Mouse (Mus musculus) Patski (cell line): ENCODE data around the gene Zfp637. TPM values are rescaled to one million over a fixed set of nuclear protein-coding genes. Genes with fewer than 3 reads are reported as not detected.
"Not testable (repeated sequence)": the region's sequence is repeated elsewhere in the genome, so short reads cannot be mapped to it uniquely, and the experiment has no call there.

Experiments used
- ATAC-seq: fragments of 100-300 bp; one replicate; pipeline ENCODE4 v1.8.0; 2021
- CTCF ChIA-PET: fragments of 350-600 bp; sonication (Branson Sonifier 250); formaldehyde crosslinking; loops from one replicate; lab custom pipeline; 2022; ENCODE audit warnings: inconsistent platforms; lab: Charles Lee
- POLR2A ChIA-PET: fragments of 350-600 bp; sonication (Branson Sonifier 250); formaldehyde crosslinking; loops from one replicate; lab custom pipeline; 2022; ENCODE audit warnings: antibody characterized with exemption, inconsistent platforms; lab: Charles Lee
- DNase-seq: peaks from one replicate; pipeline ENCODE4 v3.0.0-alpha.2; 2011; ENCODE audit warnings: low read depth, low spot score
- H3K27me3 ChIP-seq: fragments of 371-371 bp; one replicate; pipeline ENCODE4 v1.5.1; 2021
- CTCF ChIP-seq: fragments of 100-300 bp; IDR thresholded peaks from one replicate; pipeline ENCODE4 v1.5.1; 2021
- in situ Hi-C: fragments of 300-500 bp; cut with MboI; formaldehyde crosslinking; loops from 3 replicates; pipeline ENCODE4 v1.11.1; 2018; ENCODE audit warnings: low pct_unique_long_range_greater_than_20kb, mixed read lengths
- polyA plus RNA-seq: library from polyadenylated mRNA; unstranded; gene quantifications from one replicate; pipeline ENCODE4 v1.2.3, GENCODE M21; 2021

The Zfp637 gene
- polyA plus RNA-seq, 1 experiment from 2014 or later: 60.3 TPM

- TF ChIP-seq CTCF: no peak
- DNase-seq (no peak), ATAC-seq (no peak)
- H3K27me3 ChIP-seq: no peaks in the 10 kb centered on the region
- in situ Hi-C loops: loop anchor here (10.0 to 25.0 kb wide), 5 partner anchors 56 to 856 kb away; no protein-coding TSS in a partner anchor
- ChIA-PET POLR2A (no interaction called here), CTCF (interaction anchor here (0.8 kb wide), 1 partner anchor 978 kb away, joined by 3 read pairs; no protein-coding TSS in a partner anchor)
These were observed 20.7 kb upstream of the Zfp637 start for GRCm38 (mm10) chr6:117820327-117820726.

DNA sequence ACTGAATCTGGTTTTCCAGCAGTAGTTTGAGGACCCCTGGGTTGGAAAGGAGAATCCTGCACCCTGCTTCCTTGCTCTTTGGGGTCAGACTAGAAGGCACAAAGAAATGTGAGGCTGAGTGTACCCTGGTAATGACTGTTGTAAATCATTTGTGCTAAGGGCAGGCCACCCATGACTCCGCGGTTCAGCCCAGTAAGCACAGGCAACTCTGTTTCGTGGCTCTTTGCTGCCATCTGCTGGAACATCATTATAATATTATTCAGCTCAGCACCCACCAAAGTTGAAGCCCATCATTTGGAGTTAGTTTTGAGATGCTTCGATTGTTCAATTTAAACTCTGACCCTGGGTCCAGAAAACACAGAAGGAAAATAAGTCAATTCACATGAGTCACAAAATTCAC is 15.6 kb upstream of the Zfp637 start:
- in situ Hi-C loops: loop anchor here (5.0 to 10.0 kb wide), 7 partner anchors 61 to 1173 kb away; partner anchors contain the start of gene Depp1
- ChIA-PET CTCF (interaction anchor here (1.1 to 1.6 kb wide), 2 partner anchors 211 to 652 kb away, joined by 3 to 6 read pairs; no protein-coding TSS in a partner anchor), POLR2A (no interaction called here)
- peak; percentile 78 for TF ChIP-seq CTCF
- no peak for DNase-seq
- no peak for ATAC-seq
- H3K27me3 ChIP-seq: no peaks in the 10 kb centered on the region

DNA sequence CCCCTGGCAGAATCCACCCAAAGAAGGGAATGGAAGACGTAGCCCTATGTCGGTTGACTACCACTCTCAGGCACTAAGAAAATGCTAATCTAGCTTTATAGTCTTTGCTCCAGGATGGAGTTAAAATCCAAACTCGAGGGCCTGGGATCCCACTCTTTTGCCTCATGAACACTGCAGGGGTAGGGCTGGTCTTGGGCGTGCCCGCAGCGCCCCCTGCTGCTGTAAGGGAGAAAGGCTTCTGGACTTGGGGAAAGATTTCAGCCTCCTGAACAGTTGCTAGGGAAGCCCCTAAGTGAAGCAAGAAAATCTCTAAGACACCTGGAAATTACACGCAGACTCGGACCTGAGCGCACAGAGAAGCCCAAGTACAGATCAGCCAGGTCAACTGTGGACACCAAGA is 12.7 kb upstream of the Zfp637 start:
- peak; percentile 96 for TF ChIP-seq CTCF
- no peak for DNase-seq
- no peaks in the 10 kb centered on the region for H3K27me3 ChIP-seq
- ChIA-PET CTCF (interaction anchor here (1.1 to 1.6 kb wide), 3 partner anchors 659 to 1175 kb away, joined by 3 to 7 read pairs (median 3); partner anchors contain the start of gene Cxcl12), POLR2A (interaction anchor here (0.6 kb wide), 1 partner anchor 24 kb away, joined by 4 read pairs; no protein-coding TSS in a partner anchor)
- in situ Hi-C loops: loop anchor here (5.0 to 10.0 kb wide), 7 partner anchors 63 to 1176 kb away; partner anchors contain the start of gene Depp1
- peak; percentile 39 for ATAC-seq

DNA sequence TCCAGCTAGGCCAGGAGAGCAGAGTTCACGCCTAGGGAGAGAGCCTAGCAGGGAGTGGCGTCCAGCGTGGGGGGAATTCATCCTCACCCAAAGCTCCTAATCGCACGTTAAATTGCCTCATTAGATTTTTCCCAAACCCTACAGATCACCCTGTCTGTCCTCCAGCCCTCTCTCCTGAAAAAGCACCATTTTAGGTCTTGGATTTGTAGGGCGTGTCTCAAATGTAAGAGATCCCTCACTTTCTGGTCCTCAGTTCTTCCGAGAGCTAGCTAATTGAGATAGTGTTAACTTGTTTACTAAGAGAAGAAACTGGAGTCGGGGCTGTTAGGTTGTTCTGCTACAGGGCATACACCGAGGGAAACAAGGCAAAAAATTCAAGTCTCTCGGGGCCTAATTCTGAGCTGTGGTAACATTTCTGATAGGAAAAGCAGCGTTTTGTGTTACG is 553 bp downstream of the Zfp637 start:
- TF ChIP-seq CTCF: no peak
- POLR2A ChIA-PET: interaction anchor here (0.7 to 1.2 kb wide), 4 partner anchors 18 to 74 kb away, joined by 3 to 5 read pairs (median 4); no protein-coding TSS in a partner anchor
- peak; percentile 22 for ATAC-seq
- H3K27me3 ChIP-seq: peaks cover 4% of the 10 kb centered on the region
- CTCF ChIA-PET: interaction anchor here (1.1 to 1.7 kb wide), 4 partner anchors 14 to 578 kb away, joined by 3 to 6 read pairs (median 4); partner anchors contain the start of gene Bms1
- DNase-seq: no peak
- in situ Hi-C loops: no loop called here

DNA sequence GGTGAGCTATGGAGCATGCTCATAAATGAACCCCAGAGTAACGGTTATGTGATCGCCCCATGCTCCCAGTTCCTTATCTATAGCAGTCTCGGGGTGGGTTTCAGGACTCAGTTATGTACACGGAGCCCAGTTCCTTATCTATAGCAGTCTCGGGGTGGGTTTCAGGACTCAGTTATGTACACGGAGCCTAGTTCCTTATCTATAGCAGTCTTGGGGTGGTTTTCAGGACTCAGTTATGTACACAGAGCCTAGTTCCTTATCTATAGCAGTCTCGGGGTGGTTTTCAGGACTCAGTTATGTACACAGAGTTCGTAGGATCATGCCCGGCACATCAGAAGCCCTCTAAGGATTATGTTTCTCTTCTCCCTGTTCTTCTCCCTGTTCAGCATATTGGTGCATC is 3.6 kb downstream of the Zfp637 start:
- in situ Hi-C loops: no loop called here
- ATAC-seq: no peak

DNA sequence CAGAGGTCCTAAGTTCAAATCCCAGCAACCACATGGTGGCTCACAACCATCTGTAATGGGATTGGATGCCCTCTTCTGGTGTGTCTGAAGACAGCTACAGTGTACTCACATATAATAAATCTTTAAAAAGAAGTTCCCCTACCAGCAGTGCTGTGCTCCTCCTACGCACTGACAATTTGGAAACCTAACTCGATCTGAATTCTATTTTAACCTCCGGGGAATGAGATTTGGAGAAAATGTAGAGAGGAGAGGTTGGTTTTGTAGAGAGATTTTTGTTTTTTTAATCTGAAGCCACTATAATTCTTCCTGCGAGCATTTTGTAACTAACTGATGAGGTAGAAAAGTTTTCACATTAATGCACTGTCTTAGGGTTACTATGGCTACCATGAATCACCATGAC is 5.7 kb downstream of the Zfp637 start:
- CTCF ChIA-PET: interaction anchor here (1.3 kb wide), 1 partner anchor 73 kb away, joined by 3 read pairs; no protein-coding TSS in a partner anchor
- POLR2A ChIA-PET, H3K27me3 ChIP-seq, ATAC-seq, in situ Hi-C loops, DNase-seq: not testable (repeated sequence)

More for the DNA sequence above, 3.6 kb downstream of the Zfp637 start:
- ChIA-PET POLR2A (interaction anchor here (0.7 kb wide), 2 partner anchors 468 to 1602 kb away, joined by 3 to 4 read pairs; no protein-coding TSS in a partner anchor), CTCF (no interaction called here)
- no peaks in the 10 kb centered on the region for H3K27me3 ChIP-seq
- DNase-seq: no peak
- no peak for TF ChIP-seq CTCF

GRCm38 (mm10) chr6:117847772-117848171 is 6.8 kb downstream of the Zfp637 start:
- peak; percentile 48 for TF ChIP-seq CTCF
- in situ Hi-C loops: no loop called here
- H3K27me3 ChIP-seq: no peaks in the 10 kb centered on the region
- ATAC-seq (no peak), DNase-seq (no peak)
- CTCF ChIA-PET: interaction anchor here (1.3 to 2.7 kb wide), 2 partner anchors 12 to 72 kb away, joined by 4 to 7 read pairs; no protein-coding TSS in a partner anchor
- POLR2A ChIA-PET: interaction anchor here (0.6 kb wide), 2 partner anchors 50 to 537 kb away, joined by 4 to 9 read pairs; no protein-coding TSS in a partner anchor

- no peak for ATAC-seq
- CTCF ChIA-PET: interaction anchor here (1.3 to 2.7 kb wide), 2 partner anchors 11 to 71 kb away, joined by 4 to 7 read pairs; no protein-coding TSS in a partner anchor
- peak; percentile 69 for DNase-seq
- no peak for TF ChIP-seq CTCF
- no peaks in the 10 kb centered on the region for H3K27me3 ChIP-seq
- POLR2A ChIA-PET: no interaction called here
- in situ Hi-C loops: no loop called here
These were observed 7.6 kb downstream of the Zfp637 start for GRCm38 (mm10) chr6:117848577-117848976.

GRCm38 (mm10) chr6:117851747-117852146 is 10.8 kb downstream of the Zfp637 start:
- no peaks in the 10 kb centered on the region for H3K27me3 ChIP-seq
- CTCF ChIA-PET: interaction anchor here (0.9 kb wide), 1 partner anchor 8 kb away, joined by 3 read pairs; no protein-coding TSS in a partner anchor
- in situ Hi-C loops: loop anchor here (5.0 to 25.0 kb wide), 2 partner anchors 156 to 536 kb away; no protein-coding TSS in a partner anchor
- ATAC-seq: no peak
- POLR2A ChIA-PET: no interaction called here
- DNase-seq: no peak
- TF ChIP-seq CTCF: peak; percentile 65

DNA sequence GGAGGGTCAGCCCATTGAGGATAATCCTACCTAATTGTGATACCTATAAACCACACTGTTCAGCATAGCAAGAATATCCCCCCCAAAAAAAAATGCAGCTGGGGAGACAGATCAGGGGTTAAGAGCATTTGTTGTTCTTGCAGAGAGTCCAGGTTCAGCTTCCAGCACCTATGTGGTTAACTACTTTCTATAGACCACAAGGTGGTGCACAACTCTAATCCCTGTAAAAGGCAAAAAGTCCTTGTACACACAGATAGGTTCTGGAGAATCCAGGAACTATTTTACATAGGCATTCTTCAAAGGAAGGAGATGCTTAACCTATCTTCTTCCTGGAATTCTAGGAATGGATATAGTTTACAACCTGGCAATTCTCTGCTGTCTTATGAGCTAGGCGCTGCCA is 17.0 kb downstream of the Zfp637 start:
- no peak for DNase-seq
- H3K27me3 ChIP-seq: no peaks in the 10 kb centered on the region
- ChIA-PET POLR2A (interaction anchor here (1.4 kb wide), 1 partner anchor 23 kb away, joined by 3 read pairs; no protein-coding TSS in a partner anchor), CTCF (interaction anchor here (1.7 kb wide), 1 partner anchor 63 kb away, joined by 4 read pairs; no protein-coding TSS in a partner anchor)
- TF ChIP-seq CTCF: peak; percentile 27
- in situ Hi-C loops: loop anchor here (25.0 kb wide), 1 partner anchor 529 kb away; no protein-coding TSS in a partner anchor
- ATAC-seq: no peak
